Mouse (Mus musculus): Measurements from ENCODE around the gene Susd3. TPM values are rescaled to one million over a fixed set of nuclear protein-coding genes. Genes with fewer than 3 reads are reported as not detected.
A peak's percentile ranks its signal among the peaks of the same experiment; 100 is the strongest.

The Susd3 gene
- polyA plus RNA-seq, 1 experiment from 2014 or later: 44.8 TPM

GRCm38 (mm10) chr13:49225159-49225558, 23.3 kb downstream of the Susd3 start:
- DNase-seq (ENCODE audit: low spot score): no peak
- no peak for ATAC-seq (replicated peaks; ENCODE audit: low FRiP score, low read depth)
- 71% methylated on average over 3 of the region's 3 CpGs for WGBS
- Histone ChIP-seq H3K27ac (no peak overlapping the region), H3K9ac (ENCODE audit: low read depth, low read length) (no peak overlapping the region), H3K9me3 (replicated peaks; ENCODE audit: low read length) (no peaks in the 10 kb centered on the region), H3K4me2 (ENCODE audit: low read length) (no peak overlapping the region), H3K4me1 (replicated peaks; ENCODE audit: insufficient read depth, low read length) (no peaks in the 10 kb centered on the region), H3K27me3 (ENCODE audit: insufficient read depth, low read length) (no peaks in the 10 kb centered on the region), H3K36me3 (ENCODE audit: insufficient read depth, low read length) (no peaks in the 10 kb centered on the region), H3K4me3 (replicated peaks; ENCODE audit: low read depth, low read length) (no peak overlapping the region)
- TF ChIP-seq CTCF (IDR thresholded peaks at IDR 0.05; ENCODE audit: low read depth): no peak

- Histone ChIP-seq H3K4me3 (replicated peaks; ENCODE audit: low read depth, low read length) (no peak overlapping the region), H3K9ac (ENCODE audit: low read depth, low read length) (no peak overlapping the region), H3K27me3 (ENCODE audit: insufficient read depth, low read length) (no peaks in the 10 kb centered on the region), H3K27ac (no peak overlapping the region), H3K4me2 (ENCODE audit: low read length) (peak overlapping the region; percentile 5), H3K9me3 (replicated peaks; ENCODE audit: low read length) (no peaks in the 10 kb centered on the region), H3K4me1 (replicated peaks; ENCODE audit: insufficient read depth, low read length) (no peaks in the 10 kb centered on the region), H3K36me3 (ENCODE audit: insufficient read depth, low read length) (no peaks in the 10 kb centered on the region)
- no peak for TF ChIP-seq CTCF (IDR thresholded peaks at IDR 0.05; ENCODE audit: low read depth)
- no peak for ATAC-seq (replicated peaks; ENCODE audit: low FRiP score, low read depth)
- no peak for DNase-seq (ENCODE audit: low spot score)
- WGBS: 23% methylated on average over 6 of the region's 6 CpGs
These were observed 23.8 kb downstream of the Susd3 start for GRCm38 (mm10) chr13:49224729-49225128.

DNA sequence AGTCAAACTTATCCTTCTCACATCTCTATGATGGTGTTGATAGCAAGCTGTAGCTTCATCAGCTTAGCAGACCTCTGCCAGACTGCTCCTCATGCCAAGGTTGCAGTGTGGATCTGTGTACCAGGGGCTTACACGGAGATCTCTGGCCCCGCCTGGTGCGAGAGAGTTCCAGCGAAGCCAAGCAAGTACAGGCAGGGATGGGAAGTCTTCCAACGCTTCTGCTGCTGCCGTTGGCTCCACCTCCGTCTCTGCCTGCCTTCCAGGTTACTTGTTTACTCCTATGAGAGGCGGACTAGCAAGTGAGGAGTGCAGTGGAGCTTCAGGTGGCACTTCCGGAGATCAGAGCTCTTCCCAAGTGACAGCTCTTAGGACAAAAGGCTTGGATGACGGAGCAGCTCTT, 24.2 kb downstream of the Susd3 start:
- Histone ChIP-seq H3K4me2 (ENCODE audit: low read length) (peak overlapping the region; percentile 5), H3K9ac (ENCODE audit: low read depth, low read length) (no peak overlapping the region), H3K9me3 (replicated peaks; ENCODE audit: low read length) (no peaks in the 10 kb centered on the region), H3K4me1 (replicated peaks; ENCODE audit: insufficient read depth, low read length) (no peaks in the 10 kb centered on the region), H3K27ac (no peak overlapping the region), H3K4me3 (replicated peaks; ENCODE audit: low read depth, low read length) (no peak overlapping the region), H3K27me3 (ENCODE audit: insufficient read depth, low read length) (no peaks in the 10 kb centered on the region), H3K36me3 (ENCODE audit: insufficient read depth, low read length) (no peaks in the 10 kb centered on the region)
- 12% methylated on average over 10 of the region's 10 CpGs for WGBS
- ATAC-seq (replicated peaks; ENCODE audit: low FRiP score, low read depth) (peak; percentile 50), DNase-seq (ENCODE audit: low spot score) (peak; percentile 28)
- no peak for TF ChIP-seq CTCF (IDR thresholded peaks at IDR 0.05; ENCODE audit: low read depth)

DNA sequence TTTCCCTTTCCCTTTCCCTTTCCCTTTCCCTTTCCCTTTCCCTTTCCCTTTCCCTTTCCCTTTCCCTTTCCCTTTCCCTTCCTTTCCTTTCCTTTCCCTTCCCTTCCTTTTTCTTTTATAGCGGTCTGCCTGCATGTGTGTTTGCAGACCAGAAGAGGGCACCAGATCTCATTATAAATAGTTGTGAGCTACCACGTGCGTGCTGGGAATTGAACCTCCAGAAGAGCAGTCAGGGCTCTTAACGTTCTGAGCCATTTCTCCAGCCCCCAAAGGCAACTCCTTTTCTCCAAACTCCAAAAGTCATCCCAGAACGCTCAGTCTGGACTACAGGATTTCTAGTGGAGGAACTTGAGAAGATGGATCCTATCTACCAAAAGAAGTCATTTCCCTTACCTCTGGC, 27.6 kb downstream of the Susd3 start:
- TF ChIP-seq CTCF (IDR thresholded peaks at IDR 0.05; ENCODE audit: low read depth): peak; percentile 46
- no peak for ATAC-seq (replicated peaks; ENCODE audit: low FRiP score, low read depth)
- Histone ChIP-seq H3K27me3 (ENCODE audit: insufficient read depth, low read length) (no peaks in the 10 kb centered on the region), H3K36me3 (ENCODE audit: insufficient read depth, low read length) (no peaks in the 10 kb centered on the region), H3K9ac (ENCODE audit: low read depth, low read length) (no peak overlapping the region), H3K9me3 (replicated peaks; ENCODE audit: low read length) (no peaks in the 10 kb centered on the region), H3K4me2 (ENCODE audit: low read length) (no peak overlapping the region), H3K27ac (no peak overlapping the region), H3K4me1 (replicated peaks; ENCODE audit: insufficient read depth, low read length) (0 out of 2 replicates have a peak, but pooled peaks cover 4% of the 10 kb centered on the region), H3K4me3 (replicated peaks; ENCODE audit: low read depth, low read length) (no peak overlapping the region)
- 25% methylated on average over 5 of the region's 5 CpGs for WGBS
- DNase-seq (ENCODE audit: low spot score): no peak

DNA sequence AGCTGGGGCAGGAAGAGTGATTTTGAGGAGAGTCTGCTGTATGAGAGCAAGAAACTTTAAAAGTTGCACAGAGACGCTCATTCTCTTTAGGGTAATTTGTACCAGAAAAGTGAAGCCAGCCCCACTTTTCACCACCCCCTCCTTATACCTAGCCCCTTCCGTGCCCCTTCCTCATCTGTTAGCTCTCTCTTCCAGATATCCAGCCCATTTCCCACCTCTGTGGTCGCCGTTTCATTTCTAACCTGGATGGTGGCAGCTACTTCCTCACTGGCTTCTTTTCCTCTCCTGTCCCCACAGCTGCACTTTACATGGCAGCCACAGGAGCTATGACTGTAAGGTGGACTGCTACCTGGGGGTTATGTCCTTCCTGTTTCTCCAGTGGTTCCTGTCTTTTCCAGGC, 29.1 kb downstream of the Susd3 start:
- Histone ChIP-seq H3K36me3 (ENCODE audit: insufficient read depth, low read length) (no peaks in the 10 kb centered on the region), H3K27ac (no peak overlapping the region), H3K27me3 (ENCODE audit: insufficient read depth, low read length) (no peaks in the 10 kb centered on the region), H3K9ac (ENCODE audit: low read depth, low read length) (no peak overlapping the region), H3K4me2 (ENCODE audit: low read length) (no peak overlapping the region), H3K4me3 (replicated peaks; ENCODE audit: low read depth, low read length) (no peak overlapping the region), H3K4me1 (replicated peaks; ENCODE audit: insufficient read depth, low read length) (peaks cover 11% of the 10 kb centered on the region; the same call in 1 of the 2 replicates), H3K9me3 (replicated peaks; ENCODE audit: low read length) (no peaks in the 10 kb centered on the region)
- WGBS: 83% methylated on average over 4 of the region's 4 CpGs
- DNase-seq (ENCODE audit: low spot score) (no peak), ATAC-seq (replicated peaks; ENCODE audit: low FRiP score, low read depth) (no peak)
- no peak for TF ChIP-seq CTCF (IDR thresholded peaks at IDR 0.05; ENCODE audit: low read depth)

- Histone ChIP-seq H3K36me3 (ENCODE audit: insufficient read depth, low read length) (no peaks in the 10 kb centered on the region), H3K27ac (no peak overlapping the region), H3K4me3 (replicated peaks; ENCODE audit: low read depth, low read length) (no peak overlapping the region), H3K9me3 (replicated peaks; ENCODE audit: low read length) (no peaks in the 10 kb centered on the region), H3K4me1 (replicated peaks; ENCODE audit: insufficient read depth, low read length) (peaks cover 15% of the 10 kb centered on the region; the same call in 1 of the 2 replicates), H3K4me2 (ENCODE audit: low read length) (no peak overlapping the region), H3K27me3 (ENCODE audit: insufficient read depth, low read length) (no peaks in the 10 kb centered on the region), H3K9ac (ENCODE audit: low read depth, low read length) (no peak overlapping the region)
- TF ChIP-seq CTCF (IDR thresholded peaks at IDR 0.05; ENCODE audit: low read depth): no peak
- 59% methylated on average over 3 of the region's 3 CpGs for WGBS
- ATAC-seq (replicated peaks; ENCODE audit: low FRiP score, low read depth) (no peak), DNase-seq (ENCODE audit: low spot score) (no peak)
These were observed 29.9 kb downstream of the Susd3 start for GRCm38 (mm10) chr13:49218651-49219050.
